Mouse (Mus musculus): ENCODE measurements at regions not wholly inside any gene's neighbourhood (a gene's known extent, or its start where the extent isn't known, plus 50 kb on each side); places are given as distances from the start of the nearest gene placed in this dataset.

DNA sequence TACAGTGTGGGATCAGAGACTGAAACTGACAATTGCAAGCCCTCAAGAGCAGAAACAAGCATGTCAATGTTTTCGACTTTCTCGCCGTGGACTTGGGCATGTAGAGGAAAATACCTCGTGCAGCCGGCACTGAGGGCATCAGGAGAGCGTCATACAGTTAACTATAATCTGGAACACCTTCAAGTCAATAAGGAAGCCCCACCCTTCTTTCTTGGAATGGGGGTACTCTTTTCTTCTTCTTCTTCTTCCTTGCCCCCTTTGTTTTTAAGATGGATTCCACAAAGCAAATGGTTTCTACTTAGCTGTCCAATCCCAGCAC, 452.5 kb downstream of the Wdr11 start:
- no peak for TF ChIP-seq CTCF (IDR thresholded peaks at IDR 0.05)
- no peak for TF ChIP-seq EP300 (IDR thresholded peaks at IDR 0.05; ENCODE audit: insufficient read depth, low read depth, low read length)
- no peak for TF ChIP-seq POLR2A (IDR thresholded peaks at IDR 0.05; ENCODE audit: insufficient read depth, low read depth, low read length)

All from heart, adult 2 months (tissue).